Mouse (Mus musculus) hindbrain, embryonic 12.5 days (tissue): ENCODE measurements at regions not wholly inside any gene's neighbourhood (a gene's known extent, or its start where the extent isn't known, plus 50 kb on each side); places are given as distances from the start of the nearest gene placed in this dataset.

Experiments used
- ATAC-seq: fragments of 200-750 bp; cut with Nextera tagmentation; 2 replicates; pipeline ENCODE4 v1.8.0; 2017; ENCODE audit warnings: moderate TSS enrichment; ENCODE audit not compliant: low FRiP score
- H3K27ac ChIP-seq: fragments of 300-500 bp; sonication (generic); 2 replicates; pipeline ENCODE4 v1.5.1; 2016; ENCODE audit warnings: mild to moderate bottlenecking
- H3K27me3 ChIP-seq: fragments of 300-500 bp; sonication (generic); 2 replicates; pipeline ENCODE4 v1.6.1; 2016; ENCODE audit warnings: mild to moderate bottlenecking
- H3K36me3 ChIP-seq: fragments of 300-500 bp; sonication (generic); 2 replicates; pipeline ENCODE4 v1.6.1; 2016; ENCODE audit warnings: mild to moderate bottlenecking
- H3K4me1 ChIP-seq: fragments of 300-500 bp; sonication (generic); 2 replicates; pipeline ENCODE4 v1.6.1; 2016
- H3K4me2 ChIP-seq: fragments of 300-500 bp; sonication (generic); replicated peaks from 2 replicates; pipeline ENCODE4 v1.6.1; 2016; ENCODE audit warnings: mild to moderate bottlenecking
- H3K4me3 ChIP-seq: fragments of 300-500 bp; sonication (generic); 2 replicates; pipeline ENCODE4 v1.5.1; 2016; ENCODE audit warnings: mild to moderate bottlenecking
- H3K9ac ChIP-seq: fragments of 300-500 bp; sonication (generic); 2 replicates; pipeline ENCODE4 v1.6.1; 2016; ENCODE audit warnings: mild to moderate bottlenecking, moderate library complexity
- H3K9me3 ChIP-seq: fragments of 300-500 bp; sonication (generic); replicated peaks from 2 replicates; pipeline ENCODE4 v1.6.1; 2016; ENCODE audit warnings: mild to moderate bottlenecking
- WGBS: fragments of 180-500 bp; shearing (Covaris S2); methylation state at CpG from one replicate; pipeline ENCODE4 v1.1.7; 2016; 5-methylcytosine and 5-hydroxymethylcytosine counted together

DNA sequence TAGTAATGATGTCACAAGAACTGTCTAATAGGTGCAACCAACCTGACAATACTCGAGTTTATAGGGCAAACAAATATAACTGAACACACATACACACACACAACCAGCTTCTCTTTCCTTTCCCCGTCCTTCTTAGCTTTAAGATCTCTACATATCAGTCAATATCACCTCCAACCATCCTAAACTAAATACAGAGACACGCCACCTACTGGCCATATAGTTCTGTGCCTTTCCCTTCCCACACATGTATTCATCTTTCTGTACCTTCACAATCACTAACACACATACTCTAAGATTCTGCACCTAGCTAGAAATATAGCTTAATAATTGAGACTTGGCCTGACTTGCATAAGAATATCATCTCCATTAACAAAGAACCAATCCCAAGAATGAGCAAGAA, 688.2 kb downstream of the Ntrk3 start:
- 60% methylated on average over 3 of the region's 3 CpGs for whole genome bisulfite sequencing
- no peak overlapping the region for H3K9ac ChIP-seq
- no peak overlapping the region for H3K4me3 ChIP-seq
- H3K27me3 ChIP-seq = no peaks in the 10 kb centered on the region
- H3K36me3 ChIP-seq = no peaks in the 10 kb centered on the region
- H3K4me2 ChIP-seq = no peak overlapping the region
- no peak for ATAC-seq
- H3K4me1 ChIP-seq = no peaks in the 10 kb centered on the region
- H3K27ac ChIP-seq = no peak overlapping the region
- H3K9me3 ChIP-seq = no peaks in the 10 kb centered on the region

DNA sequence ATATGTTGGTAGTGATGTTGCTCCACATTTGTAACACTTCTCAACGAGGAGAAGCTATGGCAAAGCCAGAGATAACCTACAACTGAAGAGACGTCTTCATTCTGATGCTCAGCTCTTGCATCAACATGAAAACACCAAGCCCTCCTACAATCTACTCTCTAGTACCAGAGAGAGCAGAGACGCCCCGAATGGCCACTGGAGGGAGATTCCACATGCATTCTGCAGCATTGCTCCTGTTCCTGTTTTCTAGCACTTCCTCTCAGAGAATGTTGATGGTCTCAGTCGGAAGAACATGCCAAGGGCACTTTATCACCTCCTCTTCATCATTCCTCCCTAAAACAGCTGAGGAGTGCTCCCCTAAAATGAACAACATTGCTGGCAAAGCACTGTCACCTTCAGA, 692.4 kb downstream of the Ntrk3 start:
- no peaks in the 10 kb centered on the region for H3K36me3 ChIP-seq
- H3K4me2 ChIP-seq = no peak overlapping the region
- H3K27ac ChIP-seq = no peak overlapping the region
- H3K9me3 ChIP-seq = no peaks in the 10 kb centered on the region
- no peak for ATAC-seq
- no peak overlapping the region for H3K4me3 ChIP-seq
- H3K9ac ChIP-seq = no peak overlapping the region
- 61% methylated on average over 5 of the region's 5 CpGs for WGBS
- no peaks in the 10 kb centered on the region for H3K27me3 ChIP-seq
- no peaks in the 10 kb centered on the region for H3K4me1 ChIP-seq

GRCm38 (mm10) chr7:78031032-78031431, 706.8 kb downstream of the Ntrk3 start:
- Histone ChIP-seq H3K9ac (no peak overlapping the region), H3K27me3 (no peaks in the 10 kb centered on the region), H3K4me3 (no peak overlapping the region), H3K36me3 (no peaks in the 10 kb centered on the region), H3K4me2 (no peak overlapping the region), H3K9me3 (no peaks in the 10 kb centered on the region), H3K27ac (no peak overlapping the region), H3K4me1 (no peaks in the 10 kb centered on the region)
- 77% methylated on average over 2 of the region's 2 CpGs for WGBS
- ATAC-seq = no peak

DNA sequence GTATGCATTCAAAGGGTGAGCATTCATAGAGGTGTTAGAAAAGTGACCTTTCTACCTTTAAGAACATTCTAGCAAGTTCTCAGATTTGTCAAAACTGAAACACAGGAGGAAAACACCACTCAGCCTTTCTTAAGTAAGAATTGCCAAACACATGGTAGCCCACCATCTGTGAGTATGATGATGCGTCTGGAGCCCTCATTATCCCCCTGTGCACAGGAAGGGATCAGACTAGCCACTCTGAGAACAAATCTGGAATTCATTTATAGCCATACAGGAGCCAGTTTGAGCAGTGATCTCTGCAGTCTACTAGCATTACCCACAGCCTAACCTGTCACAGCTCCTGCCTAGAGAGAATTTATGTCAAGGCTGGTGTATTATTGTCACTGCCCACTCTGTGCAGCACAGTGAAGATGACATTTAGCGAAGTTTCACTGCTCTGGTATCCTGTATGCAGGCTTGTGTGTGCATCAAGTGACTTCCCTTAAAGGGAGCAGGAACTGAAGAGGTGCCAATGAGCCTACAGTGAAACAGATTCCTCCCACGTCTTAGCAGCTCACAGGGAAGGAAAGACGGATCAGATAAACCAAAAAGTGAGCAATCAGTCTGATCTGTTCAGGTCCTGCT, 710.7 kb downstream of the Ntrk3 start:
- 62% methylated on average over 4 of the region's 4 CpGs for WGBS
- H3K36me3 ChIP-seq = no peaks in the 10 kb centered on the region
- no peak overlapping the region for H3K27ac ChIP-seq
- H3K27me3 ChIP-seq = no peaks in the 10 kb centered on the region
- H3K4me1 ChIP-seq = no peaks in the 10 kb centered on the region
- no peak overlapping the region for H3K9ac ChIP-seq
- no peak overlapping the region for H3K4me2 ChIP-seq
- H3K9me3 ChIP-seq = no peaks in the 10 kb centered on the region
- no peak for ATAC-seq
- no peak overlapping the region for H3K4me3 ChIP-seq

- Histone ChIP-seq H3K9ac (no peak overlapping the region), H3K4me1 (no peaks in the 10 kb centered on the region), H3K27me3 (no peaks in the 10 kb centered on the region), H3K36me3 (no peaks in the 10 kb centered on the region), H3K9me3 (no peaks in the 10 kb centered on the region), H3K27ac (no peak overlapping the region), H3K4me3 (no peak overlapping the region), H3K4me2 (no peak overlapping the region)
- ATAC-seq = no peak
- WGBS = 92% methylated on average over 1 of the region's 1 CpGs
These were observed 714.2 kb downstream of the Ntrk3 start for GRCm38 (mm10) chr7:78023591-78023990.

DNA sequence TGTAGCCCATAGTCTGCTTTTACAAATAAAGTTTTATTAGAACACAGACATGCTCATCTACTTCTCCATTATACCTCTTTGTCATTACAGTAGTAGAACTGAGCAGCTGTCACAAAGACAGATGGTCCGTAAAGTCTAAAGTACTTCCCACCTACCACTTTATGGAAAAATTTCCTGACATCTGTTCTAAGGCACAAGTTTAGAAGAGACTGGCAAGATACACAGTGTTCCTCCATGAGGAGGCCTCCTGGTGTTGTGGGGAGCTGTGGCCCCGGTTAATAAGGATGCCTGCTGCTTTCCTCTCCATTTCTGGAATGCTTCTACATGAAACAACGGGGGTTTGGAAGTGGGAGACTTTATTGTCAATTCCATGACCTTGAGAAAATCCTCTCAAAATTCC, 714.7 kb downstream of the Ntrk3 start:
- Histone ChIP-seq H3K36me3 (no peaks in the 10 kb centered on the region), H3K9me3 (no peaks in the 10 kb centered on the region), H3K27ac (no peak overlapping the region), H3K4me2 (no peak overlapping the region), H3K4me3 (no peak overlapping the region), H3K4me1 (no peaks in the 10 kb centered on the region), H3K9ac (no peak overlapping the region), H3K27me3 (no peaks in the 10 kb centered on the region)
- no peak for ATAC-seq
- WGBS = 79% methylated on average over 3 of the region's 3 CpGs

- no peaks in the 10 kb centered on the region for H3K4me1 ChIP-seq
- no peak overlapping the region for H3K9ac ChIP-seq
- H3K4me3 ChIP-seq = no peak overlapping the region
- no peaks in the 10 kb centered on the region for H3K27me3 ChIP-seq
- no peak overlapping the region for H3K4me2 ChIP-seq
- no peak overlapping the region for H3K27ac ChIP-seq
- no peaks in the 10 kb centered on the region for H3K9me3 ChIP-seq
- WGBS = 59% methylated on average over 6 of the region's 6 CpGs
- H3K36me3 ChIP-seq = no peaks in the 10 kb centered on the region
- ATAC-seq = no peak
These were observed 724.2 kb downstream of the Ntrk3 start for GRCm38 (mm10) chr7:78013631-78014030.

DNA sequence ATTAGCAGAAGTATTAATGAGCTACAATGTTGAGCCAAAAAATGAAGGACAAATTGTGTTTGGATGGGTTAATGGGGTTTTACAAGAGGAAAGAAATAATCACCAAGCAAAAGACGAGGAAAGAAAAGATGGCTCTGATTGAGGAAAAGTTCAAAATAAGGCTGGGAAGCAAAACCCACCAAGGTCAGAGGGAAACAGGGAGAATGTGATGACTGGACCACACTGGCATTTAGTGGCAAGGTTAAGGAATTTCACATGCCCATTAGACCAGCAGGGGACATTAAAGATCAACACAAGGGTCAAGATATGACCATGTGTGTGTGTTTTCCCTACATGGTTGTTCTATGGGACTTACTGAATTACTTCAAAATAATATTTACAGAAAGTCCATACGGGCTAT, 734.7 kb downstream of the Ntrk3 start:
- 74% methylated on average over 2 of the region's 2 CpGs for WGBS
- no peak for ATAC-seq
- H3K27me3 ChIP-seq = no peaks in the 10 kb centered on the region
- H3K9ac ChIP-seq = no peak overlapping the region
- H3K27ac ChIP-seq = no peak overlapping the region
- H3K9me3 ChIP-seq = no peaks in the 10 kb centered on the region
- no peak overlapping the region for H3K4me3 ChIP-seq
- H3K36me3 ChIP-seq = no peaks in the 10 kb centered on the region
- no peak overlapping the region for H3K4me2 ChIP-seq
- H3K4me1 ChIP-seq = no peaks in the 10 kb centered on the region

- Histone ChIP-seq H3K4me3 (no peak overlapping the region), H3K27me3 (no peaks in the 10 kb centered on the region), H3K4me2 (no peak overlapping the region), H3K9ac (no peak overlapping the region), H3K36me3 (no peaks in the 10 kb centered on the region), H3K27ac (no peak overlapping the region), H3K4me1 (0 out of 2 replicates have a peak, but pooled peaks cover 3% of the 10 kb centered on the region), H3K9me3 (no peaks in the 10 kb centered on the region)
- WGBS = 62% methylated on average over 2 of the region's 2 CpGs
- no peak for ATAC-seq
These were observed 744.0 kb downstream of the Ntrk3 start for GRCm38 (mm10) chr7:77993840-77994239.

DNA sequence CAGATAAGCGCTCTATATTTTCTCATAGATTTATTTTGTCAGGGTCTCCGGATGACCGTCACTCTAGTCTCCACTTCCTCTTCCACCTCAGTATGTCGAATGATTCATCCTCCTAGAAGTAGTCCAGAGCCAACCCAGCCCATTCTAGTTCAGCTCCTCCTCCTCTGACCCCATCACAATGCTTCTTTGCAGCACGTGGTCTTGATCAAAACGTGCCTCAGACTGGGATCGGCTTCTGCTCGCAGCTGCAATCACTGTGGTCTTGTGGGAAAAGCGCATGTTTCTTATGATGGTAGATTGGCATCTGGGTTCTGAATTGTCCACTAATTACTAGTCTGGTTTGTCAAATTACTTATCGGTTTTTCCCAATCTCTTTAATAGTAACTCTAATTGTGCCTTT, 747.7 kb downstream of the Ntrk3 start:
- Histone ChIP-seq H3K27ac (no peak overlapping the region), H3K36me3 (no peaks in the 10 kb centered on the region)
- 61% methylated on average over 10 of the region's 10 CpGs for WGBS

DNA sequence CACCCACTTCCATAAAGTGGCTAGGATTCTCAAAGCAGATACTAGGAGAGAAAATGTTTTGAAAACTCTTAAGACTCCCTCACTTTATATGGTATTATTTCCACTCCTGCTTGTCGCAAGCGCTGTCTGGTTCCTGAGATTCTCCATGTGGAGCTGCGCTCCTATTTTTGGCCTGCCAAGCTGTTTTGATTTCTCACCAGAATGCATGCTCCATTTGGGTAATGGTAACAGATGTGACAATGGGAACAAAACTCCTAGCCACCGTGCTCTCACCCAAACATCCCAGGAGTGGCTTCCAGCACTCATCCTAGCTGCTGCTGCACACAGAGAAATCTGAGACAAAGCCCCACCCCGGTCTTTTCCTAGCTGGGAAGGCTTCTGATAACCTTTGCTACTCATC, 749.6 kb downstream of the Ntrk3 start:
- H3K4me3 ChIP-seq = no peak overlapping the region
- no peaks in the 10 kb centered on the region for H3K27me3 ChIP-seq
- H3K27ac ChIP-seq = no peak overlapping the region
- H3K9ac ChIP-seq = no peak overlapping the region
- no peaks in the 10 kb centered on the region for H3K36me3 ChIP-seq
- no peak overlapping the region for H3K4me2 ChIP-seq
- ATAC-seq = no peak
- 68% methylated on average over 5 of the region's 5 CpGs for WGBS
- H3K9me3 ChIP-seq = no peaks in the 10 kb centered on the region
- 0 out of 2 replicates have a peak, but pooled peaks cover 3% of the 10 kb centered on the region for H3K4me1 ChIP-seq

More for the DNA sequence above, 747.7 kb downstream of the Ntrk3 start:
- Histone ChIP-seq H3K4me1 (0 out of 2 replicates have a peak, but pooled peaks cover 3% of the 10 kb centered on the region), H3K4me3 (no peak overlapping the region), H3K27me3 (no peaks in the 10 kb centered on the region), H3K4me2 (no peak overlapping the region), H3K9me3 (no peaks in the 10 kb centered on the region), H3K9ac (no peak overlapping the region)
- no peak for ATAC-seq

DNA sequence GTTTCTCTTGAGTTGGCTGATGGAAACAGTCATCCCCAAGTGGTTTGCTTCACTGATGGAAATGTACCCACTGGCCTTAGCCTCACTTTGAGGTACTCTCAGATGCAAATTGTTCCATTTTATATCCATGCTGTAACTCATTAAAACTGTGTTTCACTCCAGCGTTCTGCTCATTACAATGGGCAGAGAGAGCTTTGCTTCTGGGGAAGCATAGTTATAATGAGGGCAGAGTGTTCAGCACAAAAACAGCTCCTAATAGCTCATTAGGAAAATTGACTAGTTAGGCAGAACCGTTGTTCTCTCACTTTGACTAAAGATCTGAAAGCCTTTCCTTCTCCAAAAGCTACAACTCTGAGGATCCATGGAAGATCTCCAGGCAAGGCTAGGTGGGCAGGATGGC, 771.2 kb downstream of the Ntrk3 start:
- Histone ChIP-seq H3K36me3 (no peaks in the 10 kb centered on the region), H3K4me1 (no peaks in the 10 kb centered on the region), H3K9me3 (no peaks in the 10 kb centered on the region), H3K27ac (no peak overlapping the region), H3K4me2 (no peak overlapping the region), H3K4me3 (no peak overlapping the region), H3K27me3 (no peaks in the 10 kb centered on the region), H3K9ac (no peak overlapping the region)
- 75% methylated on average over 2 of the region's 2 CpGs for whole genome bisulfite sequencing
- no peak for ATAC-seq

GRCm38 (mm10) chr7:77933366-77933765, 804.4 kb downstream of the Ntrk3 start:
- no peak for ATAC-seq
- WGBS = 72% methylated on average over 2 of the region's 2 CpGs

More at GRCm38 (mm10) chr7:77933366-77933765, 804.4 kb downstream of the Ntrk3 start:
- H3K4me3 ChIP-seq = no peak overlapping the region
- peaks cover 4% of the 10 kb centered on the region; the same call in 1 of the 2 replicates for H3K4me1 ChIP-seq
- H3K36me3 ChIP-seq = no peaks in the 10 kb centered on the region
- no peak overlapping the region for H3K27ac ChIP-seq
- no peaks in the 10 kb centered on the region for H3K9me3 ChIP-seq
- no peak overlapping the region for H3K4me2 ChIP-seq
- H3K27me3 ChIP-seq = no peaks in the 10 kb centered on the region
- H3K9ac ChIP-seq = no peak overlapping the region
